Mouse (Mus musculus): ENCODE measurements around the gene Il10rb.

The Il10rb gene

GRCm38 (mm10) chr16:91405640-91406584 is at the start of gene Il10rb:
Gene Il10rb (plus strand): TSS chr16:91406164.
- peak; percentile 5 to 15 for DNase-seq (ENCODE audit: low spot score in 2 of 2)

- DNase-seq (ENCODE audit: low spot score in 2 of 2): no peak
Measured at GRCm38 (mm10) chr16:91356760-91357525, 49.0 kb upstream of the Il10rb start.

- DNase-seq (ENCODE audit: low spot score in 2 of 2): no peak
Measured at GRCm38 (mm10) chr16:91357526-91357900, 48.5 kb upstream of the Il10rb start.

GRCm38 (mm10) chr16:91358555-91358954 is 47.4 kb upstream of the Il10rb start:
- no peak for DNase-seq (ENCODE audit: low spot score in 2 of 2)

GRCm38 (mm10) chr16:91359531-91359930 is 46.4 kb upstream of the Il10rb start:
- no peak for DNase-seq (ENCODE audit: low spot score in 2 of 2)

- no peak for DNase-seq (ENCODE audit: low spot score in 2 of 2)
Measured at GRCm38 (mm10) chr16:91360162-91360561, 45.8 kb upstream of the Il10rb start.

- DNase-seq (ENCODE audit: low spot score in 2 of 2): no peak
Measured at GRCm38 (mm10) chr16:91362006-91362405, 44.0 kb upstream of the Il10rb start.

GRCm38 (mm10) chr16:91362616-91363272 is 43.2 kb upstream of the Il10rb start:
- DNase-seq (ENCODE audit: low spot score in 2 of 2): no peak

GRCm38 (mm10) chr16:91363483-91363882 is 42.5 kb upstream of the Il10rb start:
- DNase-seq (ENCODE audit: low spot score in 2 of 2): no peak

- no peak for DNase-seq (ENCODE audit: low spot score in 2 of 2)
Measured at GRCm38 (mm10) chr16:91366567-91366966, 39.4 kb upstream of the Il10rb start.

GRCm38 (mm10) chr16:91367066-91367465 is 38.9 kb upstream of the Il10rb start:
- DNase-seq (ENCODE audit: low spot score in 2 of 2): no peak

GRCm38 (mm10) chr16:91372577-91373472 is 33.1 kb upstream of the Il10rb start, which contains the start of gene Ifnar2:
Gene Ifnar2 (plus strand): TSS chr16:91372783.
- DNase-seq (ENCODE audit: low spot score in 2 of 2): peak; percentile 58 to 60

- DNase-seq (ENCODE audit: low spot score in 2 of 2): no peak
Measured at GRCm38 (mm10) chr16:91373473-91374252, 32.3 kb upstream of the Il10rb start.

- no peak for DNase-seq (ENCODE audit: low spot score in 2 of 2)
Measured at GRCm38 (mm10) chr16:91374253-91374634, 31.7 kb upstream of the Il10rb start.

- DNase-seq (ENCODE audit: low spot score in 2 of 2): no peak
Measured at GRCm38 (mm10) chr16:91376701-91377100, 29.3 kb upstream of the Il10rb start.

GRCm38 (mm10) chr16:91378431-91378986 is 27.5 kb upstream of the Il10rb start:
- DNase-seq (ENCODE audit: low spot score in 2 of 2): no peak

- no peak for DNase-seq (ENCODE audit: low spot score in 2 of 2)
Measured at GRCm38 (mm10) chr16:91378991-91379390, 27.0 kb upstream of the Il10rb start.

- no peak for DNase-seq (ENCODE audit: low spot score in 2 of 2)
Measured at GRCm38 (mm10) chr16:91379412-91379811, 26.6 kb upstream of the Il10rb start.

GRCm38 (mm10) chr16:91380151-91380550 is 25.8 kb upstream of the Il10rb start:
- DNase-seq (ENCODE audit: low spot score in 2 of 2): no peak

GRCm38 (mm10) chr16:91381606-91382005 is 24.4 kb upstream of the Il10rb start:
- no peak for DNase-seq (ENCODE audit: low spot score in 2 of 2)

Data from right cerebral cortex, postnatal 36 days (tissue).